8 mouse cellular contexts compared by ENCODE assay signal in the genomic region with DNA sequence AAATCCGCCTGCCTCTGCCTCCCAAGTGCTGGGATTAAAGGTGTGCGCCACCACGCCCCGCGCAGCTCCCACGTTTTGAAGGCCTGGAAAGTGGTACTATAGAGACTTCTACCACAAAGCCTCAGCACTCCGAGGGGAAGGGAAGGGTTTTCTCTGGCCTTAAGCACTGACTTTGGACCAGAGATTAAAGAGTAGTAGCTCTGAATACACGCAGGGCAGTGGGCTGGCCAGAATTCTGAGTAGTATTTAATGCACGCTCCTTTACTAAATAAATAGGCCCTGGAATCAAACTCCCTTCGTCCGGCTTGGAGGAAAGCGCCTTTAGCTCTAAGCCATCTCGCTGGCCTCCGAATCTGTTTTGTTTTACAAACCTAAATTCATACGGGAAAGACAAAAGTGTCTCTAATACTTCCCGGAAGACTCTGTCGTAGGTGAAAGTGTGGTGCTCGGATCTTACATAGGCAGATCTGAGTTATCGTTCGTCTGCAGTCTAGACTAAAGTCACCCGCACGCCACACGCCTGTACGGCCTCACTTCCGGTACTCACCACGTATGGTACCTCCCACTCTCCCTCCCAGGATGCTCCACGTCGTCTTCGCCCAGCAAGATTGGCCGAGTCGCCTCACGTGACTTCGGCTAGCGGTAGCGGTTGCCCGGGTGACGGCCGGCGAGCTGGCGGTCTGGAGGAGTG. TPM values are rescaled to one million over a fixed set of nuclear protein-coding genes. Genes with fewer than 3 reads are reported as not detected.
DNase-seq lines count a peak whose midpoint lies in the region; ATAC-seq and TF ChIP-seq lines count a peak whose summit lies in the region.

A gene (plus strand): TSS at position 648 of the 691 bp plus-strand sequence.

- H3K27me3 ChIP-seq in forebrain, embryonic 15.5 days: no peaks in the 10 kb centered on the region

- TF ChIP-seq POLR2A in lung, adult 2 months (IDR thresholded peaks at IDR 0.05; ENCODE audit: borderline replicate concordance, extremely low read depth, low read depth, low read length): peak; percentile 99; the same call in 1 of the 2 replicates

- TF ChIP-seq CTCF in lung, adult 2 months (IDR thresholded peaks at IDR 0.05; ENCODE audit: insufficient read depth, low read length): no peak

- intact Hi-C loops in heart, postnatal 25 days (cut with DNase I): loop anchor here (10.0 kb wide), 1 partner anchor 89 kb away; a partner anchor contains a TSS

- H3K27ac ChIP-seq in forebrain, embryonic 15.5 days (replicated peaks): peak within 1 kb of the TSS; percentile 85

- H3K9me3 ChIP-seq in forebrain, embryonic 15.5 days: no peaks in the 10 kb centered on the region

- ATAC-seq in forebrain, embryonic 15.5 days (replicated peaks): peak; percentile 100
- ATAC-seq in neutrophil, adult 5-6 weeks (ENCODE audit: extremely low read depth, insufficient number of reproducible peaks, low FRiP score, poor library complexity, severe bottlenecking): peak; percentile 100

- peak within 1 kb of the TSS; percentile 70 for H3K9ac ChIP-seq in forebrain, embryonic 15.5 days (replicated peaks)

- H3K4me2 ChIP-seq in forebrain, embryonic 15.5 days (replicated peaks): peak within 1 kb of the TSS; percentile 68

- peak; percentile 98 for DNase-seq in ES-CJ7 (ENCODE audit: low read depth, low spot score)
- DNase-seq in cerebellum, adult 11 months: peak; percentile 89
- DNase-seq in heart, postnatal 25 days (ENCODE audit: low spot score): peak; percentile 91
- peak; percentile 97 to 98 for DNase-seq in layer of hippocampus, adult 18-20 months (ENCODE audit: low spot score in 2 of 2)
- DNase-seq in lung, adult 2 months: peak; percentile 90
- DNase-seq in thymus, adult 18-20 months: peak; percentile 94 to 95

- H3K4me1 ChIP-seq in forebrain, embryonic 15.5 days: peaks cover 12% of the 10 kb centered on the region
- peaks cover 3% of the 10 kb centered on the region; the same call in 1 of the 2 replicates for H3K4me1 ChIP-seq in lung, adult 2 months (ENCODE audit: control insufficient read depth, insufficient read depth, low read length)

- WGBS in forebrain, embryonic 15.5 days: 4% methylated on average over 40 of the region's 40 CpGs
- 2% methylated on average over 40 of the region's 40 CpGs for WGBS in lung, adult 2 months

- H3K36me3 ChIP-seq in forebrain, embryonic 15.5 days: peaks cover 7% of the 10 kb centered on the region; the same call in 1 of the 2 replicates

- H3K4me3 ChIP-seq in forebrain, embryonic 15.5 days: peak within 1 kb of the TSS; percentile 68
- peak within 1 kb of the TSS; percentile 90 for H3K4me3 ChIP-seq in lung, adult 2 months (replicated peaks; ENCODE audit: extremely low read depth, low read depth, low read length)

RNA-seq across cellular contexts. Expression of the gene that starts here (rescaled TPM):
- 34.6 and 35.1 TPM in 2 replicates for polyA plus RNA-seq in forebrain, embryonic 15.5 days (2015; fragmentation: Nextera tagmentation; extraction: Ambion mirVana)
- 1 to 10 TPM; 3.2 to 3.4 TPM for total RNA-seq in heart, postnatal 25 days (2021)
- total RNA-seq in layer of hippocampus, adult 18-20 months (2021): 10 to 100 TPM; 34.5 to 35.6 TPM
- 4.0 and 5.3 TPM in 2 replicates for polyA plus RNA-seq in lung, adult 2 months (2012; rRNA removed)
- total RNA-seq in neutrophil, adult 5-6 weeks (2017): 6.0 and 8.7 TPM in 2 replicates

Comparison
In these comparisons a context has a peak if more than half of its experiments do, and no peak if none do; other contexts are left out.
1. Peak in every context shown above with its lines: DNase-seq, ATAC-seq, H3K4me3 ChIP-seq and H3K27ac ChIP-seq.